Mouse (Mus musculus) embryonic stem cell, embryonic (primary cell): ENCODE results near the gene Olfr974.
"Not testable (repeated sequence)": the region's sequence is repeated elsewhere in the genome, so short reads cannot be mapped to it uniquely, and the experiment has no call there.

ENCODE experiments used
- CTCF ChIA-PET, 4 experiments: fragments of 300-600 bp in 2 of 4; fragments of 350-600 bp in 2 of 4; sonication (Branson Sonifier 250); formaldehyde crosslinking; loops; one replicate each; lab custom pipeline; 2022; ENCODE audit warnings: inconsistent platforms in 2 of 4; lab: Charles Lee
- POLR2A ChIA-PET, 4 experiments: fragments of 300-600 bp in 2 of 4; fragments of 350-600 bp in 2 of 4; sonication (Branson Sonifier 250); formaldehyde crosslinking; loops; one replicate each; lab custom pipeline; 2022; ENCODE audit warnings: antibody characterized with exemption in 4 of 4, inconsistent platforms in 1 of 4; lab: Charles Lee

Gene Olfr974

DNA sequence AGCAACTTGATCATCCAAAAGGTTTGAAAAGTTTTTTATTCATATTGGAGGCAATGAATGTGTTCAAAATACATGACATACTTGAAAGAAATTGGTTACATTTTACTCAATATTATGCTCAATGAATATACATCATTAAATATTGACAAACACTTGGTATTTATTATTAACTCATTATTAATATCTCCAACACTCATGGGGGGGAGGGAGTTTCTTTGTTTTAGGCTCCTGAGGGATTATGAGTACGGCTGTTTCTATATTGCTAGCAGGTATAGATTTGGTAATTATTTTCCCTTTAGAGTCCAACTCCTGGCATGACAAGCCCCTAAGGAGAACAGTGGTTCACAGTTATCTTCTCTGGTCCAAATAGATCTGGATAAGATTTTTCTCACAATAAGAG lies at the start of gene Olfr974:
Olfr974 (plus strand) TSS at position 301 of the 400 bp plus-strand sequence.
- POLR2A ChIA-PET: no interaction called here
- CTCF ChIA-PET: no interaction called here

DNA sequence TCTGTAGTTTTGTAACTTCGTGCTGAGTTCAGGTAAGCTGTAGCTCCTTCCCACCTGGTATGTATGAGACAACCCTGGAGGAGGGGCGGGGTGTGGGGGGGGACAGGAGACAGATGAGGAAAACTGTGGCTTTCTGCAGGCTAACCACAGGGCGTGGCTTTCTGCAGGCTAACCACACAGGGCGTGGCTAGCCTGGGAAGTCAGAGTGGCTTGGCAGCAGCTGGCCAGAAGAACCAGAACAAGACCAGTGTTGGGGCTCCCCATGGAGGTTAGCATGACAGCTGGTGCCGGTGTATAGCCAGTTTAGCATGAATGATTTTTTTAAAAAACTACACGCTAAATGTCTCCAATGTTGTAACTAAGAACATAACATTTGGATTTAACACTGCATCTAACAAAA lies 32.2 kb upstream of the Olfr974 start:
- POLR2A ChIA-PET: interaction anchor here in 1 of 4 experiments (0.7 kb wide), 1 partner anchor 529 kb away, joined by 3 read pairs; no protein-coding TSS in a partner anchor
- CTCF ChIA-PET: interaction anchor here in 2 of 4 experiments (0.6 to 0.7 kb wide), 2 partner anchors 576 to 866 kb away, joined by 3 to 5 read pairs; no protein-coding TSS in a partner anchor

DNA sequence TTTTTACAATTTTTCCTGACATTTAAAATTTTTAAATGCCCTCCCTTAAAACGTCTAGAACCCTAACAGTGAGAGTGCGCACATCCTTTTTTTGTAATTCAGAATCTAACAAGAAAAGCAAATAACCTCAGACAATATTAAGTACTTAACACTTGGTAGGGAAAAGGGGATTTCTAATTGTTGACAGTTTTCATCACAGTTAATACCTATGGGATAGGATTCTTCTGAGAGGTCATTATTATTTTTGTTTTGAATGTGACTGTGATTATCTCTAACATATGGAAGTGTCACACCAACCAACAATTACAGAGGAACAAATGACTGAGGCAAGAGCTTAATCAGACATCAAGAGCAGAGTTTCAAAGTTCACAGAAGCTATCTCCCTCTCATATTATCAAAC lies 30.3 kb upstream of the Olfr974 start, which contains the start of gene Olfr229:
Olfr229 (plus strand) TSS at position 301 of the 400 bp plus-strand sequence.
- CTCF ChIA-PET: no interaction called here
- POLR2A ChIA-PET: no interaction called here

DNA sequence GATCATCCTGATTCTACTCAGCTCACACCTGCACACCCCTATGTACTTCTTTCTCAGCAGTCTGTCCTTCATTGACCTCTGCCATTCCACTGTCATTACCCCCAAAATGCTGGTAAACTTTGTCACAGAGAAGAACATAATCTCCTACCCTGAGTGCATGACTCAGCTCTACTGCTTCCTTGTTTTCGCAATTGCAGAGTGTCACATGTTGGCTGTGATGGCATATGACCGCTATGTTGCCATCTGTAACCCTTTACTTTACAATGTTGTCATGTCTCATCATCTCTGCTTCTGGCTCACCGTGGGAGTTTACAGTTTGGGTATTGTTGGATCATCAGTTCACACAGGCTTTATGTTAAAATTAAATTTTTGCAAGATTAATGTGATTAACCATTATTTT lies 27.4 kb upstream of the Olfr974 start:
- CTCF ChIA-PET: no interaction called here
- POLR2A ChIA-PET: no interaction called here

DNA sequence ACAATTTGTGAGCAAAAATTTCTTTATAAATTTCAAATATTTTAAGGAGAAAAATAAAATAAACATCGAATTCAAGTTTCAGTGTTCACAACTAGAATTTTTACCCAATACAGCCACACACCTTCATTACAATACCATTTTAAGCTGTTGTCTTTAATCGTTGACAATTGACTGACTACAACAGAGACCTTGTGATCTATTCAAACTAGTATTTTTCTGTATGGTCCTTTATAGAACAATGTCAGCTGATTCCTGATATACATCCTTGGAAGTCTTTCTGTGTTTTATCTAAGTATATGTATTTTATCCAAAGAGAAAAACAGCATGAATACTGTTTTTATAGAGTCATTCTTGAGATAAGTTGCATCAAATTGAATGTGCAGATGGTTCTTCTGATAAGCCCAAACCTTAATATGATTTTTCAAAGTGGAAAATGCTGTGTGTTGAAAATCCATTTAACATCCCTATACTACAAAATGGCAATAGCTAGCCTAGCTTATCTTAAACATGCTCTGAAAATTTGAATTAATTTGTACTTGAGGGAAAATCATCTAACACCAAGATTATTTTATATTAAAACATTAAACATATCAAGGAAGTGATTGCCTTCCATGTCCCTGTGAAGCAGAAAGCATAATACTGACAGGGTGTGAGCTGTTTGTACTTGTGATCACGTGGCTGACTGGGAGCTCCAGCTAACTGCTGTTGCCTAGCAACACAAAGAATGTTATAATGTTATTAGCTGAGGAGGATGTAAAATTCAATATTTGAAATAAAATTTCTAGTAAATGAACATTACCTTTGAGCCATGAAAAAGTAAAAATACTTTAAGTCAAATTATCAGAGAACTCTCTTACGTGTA lies 9.1 kb upstream of the Olfr974 start:
- CTCF ChIA-PET, POLR2A ChIA-PET: not testable (repeated sequence)

DNA sequence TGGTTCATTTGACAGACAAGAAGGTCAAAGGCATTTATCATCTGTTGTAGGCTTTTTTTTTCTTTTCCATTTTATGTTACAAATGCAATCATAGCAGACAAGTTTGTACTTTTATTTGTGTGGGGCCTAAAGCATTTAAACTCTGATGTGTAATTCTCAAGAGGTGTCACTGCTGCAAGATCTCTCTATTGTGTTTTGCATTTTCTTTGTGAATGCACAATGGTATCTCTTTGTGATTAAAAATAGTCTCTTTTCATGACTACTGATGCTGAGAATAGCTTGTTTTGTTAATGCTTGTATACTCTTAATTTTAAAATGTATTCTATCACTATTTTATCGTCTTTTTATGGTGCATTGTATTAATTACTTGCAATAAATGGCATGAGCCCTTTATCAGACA lies 8.5 kb upstream of the Olfr974 start:
- POLR2A ChIA-PET, CTCF ChIA-PET: not testable (repeated sequence)

DNA sequence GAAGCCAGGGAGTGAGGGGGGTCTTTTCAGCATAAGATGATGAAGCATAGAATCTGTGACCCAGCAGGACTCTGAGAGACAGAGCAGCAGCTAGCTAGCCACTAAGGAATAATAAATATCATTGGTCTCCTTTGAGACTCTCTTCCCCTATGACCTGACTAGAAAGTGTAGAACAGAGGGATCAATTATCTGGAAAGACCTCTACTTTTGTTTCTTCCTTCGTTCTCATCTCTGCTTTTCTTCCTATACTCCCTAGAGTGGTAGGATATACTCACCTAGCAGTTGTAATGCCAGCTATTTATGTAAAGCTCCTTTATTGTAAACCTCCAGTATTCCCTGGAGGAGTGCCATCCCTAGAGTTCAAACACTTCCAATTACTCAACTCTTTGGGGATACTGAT lies 14.6 kb downstream of the Olfr974 start, which contains the start of gene Olfr975:
Olfr975 (minus strand) TSS at position 101 of the 400 bp plus-strand sequence.
- ChIA-PET CTCF (no interaction called here), POLR2A (no interaction called here)

DNA sequence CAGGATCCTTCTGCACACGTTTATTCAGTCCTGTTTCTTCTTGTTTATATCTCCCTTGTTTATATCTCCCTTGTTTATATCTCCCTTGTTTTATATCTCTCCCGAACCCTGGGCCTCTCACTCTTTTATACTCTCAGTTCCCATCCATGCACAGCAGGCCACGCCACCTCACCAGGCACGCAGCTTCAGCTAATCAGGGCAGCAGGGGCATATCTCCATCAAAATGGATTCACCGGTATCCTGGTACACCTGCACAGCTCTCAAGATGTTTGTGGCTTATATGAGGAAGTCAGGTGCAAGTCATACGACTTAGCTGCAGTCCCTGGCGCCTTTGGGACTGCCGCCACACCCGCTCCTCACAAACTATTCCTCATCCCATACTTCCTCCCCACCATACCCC lies 23.7 kb downstream of the Olfr974 start, which contains the start of gene Olfr976:
Olfr976 (minus strand) TSS at position 101 of the 400 bp plus-strand sequence.
- POLR2A ChIA-PET, CTCF ChIA-PET: not testable (repeated sequence)

DNA sequence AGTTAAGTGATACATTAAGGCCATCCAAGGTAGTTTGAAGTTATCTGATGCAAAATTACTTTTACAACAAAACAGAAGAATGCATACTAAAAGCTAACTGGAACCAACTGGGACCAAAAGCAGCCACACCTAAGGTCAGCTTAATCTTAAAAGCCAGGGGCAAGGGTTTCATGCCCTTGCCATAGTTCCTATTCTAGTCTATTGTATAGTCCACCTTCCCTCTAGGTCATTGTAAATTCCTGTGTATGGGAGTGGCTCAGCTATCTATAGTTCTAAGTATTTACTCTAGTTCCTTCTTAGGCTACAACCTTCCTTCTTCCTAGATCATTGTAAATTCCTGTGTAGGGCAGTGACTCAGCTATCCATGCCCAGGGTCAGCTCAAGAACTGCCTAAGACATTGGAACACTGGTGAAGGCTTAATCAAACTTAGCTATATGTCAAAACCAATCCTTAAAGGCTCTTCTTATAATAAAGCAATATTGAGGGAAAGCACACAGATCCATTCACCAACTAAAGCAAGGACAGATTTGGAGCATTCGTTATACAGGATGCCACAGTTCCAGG lies 39.4 kb downstream of the Olfr974 start:
- CTCF ChIA-PET: not testable (repeated sequence)
- POLR2A ChIA-PET: interaction anchor here in 3 of 4 experiments (0.7 to 1.1 kb wide), 5 partner anchors 25 to 265 kb away, joined by 3 to 5 read pairs (median 3); no protein-coding TSS in a partner anchor

DNA sequence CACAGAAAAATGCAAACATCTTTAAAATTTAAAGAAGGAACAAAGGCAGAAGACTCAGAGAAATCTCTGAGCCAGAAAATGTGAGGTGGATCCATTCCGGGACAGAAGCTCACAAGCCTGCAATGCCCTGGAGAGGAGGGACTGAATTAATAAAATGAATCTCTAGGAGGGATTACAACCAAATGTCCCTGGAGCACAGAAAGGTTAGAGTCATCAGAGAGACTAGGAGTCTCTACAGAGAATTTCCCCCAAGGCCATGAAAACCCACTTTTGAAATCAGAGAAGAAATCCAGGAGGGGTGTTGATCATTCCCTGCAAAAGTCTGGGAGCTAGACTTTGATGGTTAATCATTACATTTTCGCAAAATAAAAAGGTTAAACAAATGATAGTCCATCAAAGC lies 54.5 kb downstream of the Olfr974 start, which contains the start of gene Olfr978:
Olfr978 (plus strand) TSS at position 301 of the 400 bp plus-strand sequence.
- ChIA-PET CTCF (no interaction called here), POLR2A (no interaction called here)
